Mouse (Mus musculus) heart, adult 11 months (tissue): ENCODE data around the gene Arhgap21.
A peak's percentile ranks its signal among the peaks of the same experiment; 100 is the strongest.
"Not testable (repeated sequence)": the region's sequence is repeated elsewhere in the genome, so short reads cannot be mapped to it uniquely, and the experiment has no call there.

Source experiments
- DNase-seq: peaks from one replicate; pipeline ENCODE4 v3.0.0; 2022

Gene Arhgap21

DNA sequence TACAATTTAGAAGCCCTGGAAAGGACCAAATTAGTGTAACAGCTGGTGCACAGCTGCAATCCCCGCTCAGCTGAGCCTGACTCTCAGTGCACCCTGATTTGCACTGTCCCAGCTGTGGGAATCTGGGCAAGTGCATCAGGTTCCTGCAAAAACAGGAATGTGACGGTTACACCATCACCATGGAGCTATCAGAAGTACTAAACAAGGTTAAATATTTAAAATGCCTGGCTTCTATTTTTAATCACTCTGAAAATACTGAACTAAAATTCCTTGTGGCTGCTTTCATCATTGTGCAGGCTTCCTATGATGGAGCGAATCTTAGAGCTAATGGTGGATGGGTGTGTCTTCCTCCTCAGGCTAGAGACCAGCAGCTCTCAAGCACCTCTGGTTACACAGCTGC is 29.3 kb downstream of the Arhgap21 start:
- DNase-seq, result peak; percentile 98

DNA sequence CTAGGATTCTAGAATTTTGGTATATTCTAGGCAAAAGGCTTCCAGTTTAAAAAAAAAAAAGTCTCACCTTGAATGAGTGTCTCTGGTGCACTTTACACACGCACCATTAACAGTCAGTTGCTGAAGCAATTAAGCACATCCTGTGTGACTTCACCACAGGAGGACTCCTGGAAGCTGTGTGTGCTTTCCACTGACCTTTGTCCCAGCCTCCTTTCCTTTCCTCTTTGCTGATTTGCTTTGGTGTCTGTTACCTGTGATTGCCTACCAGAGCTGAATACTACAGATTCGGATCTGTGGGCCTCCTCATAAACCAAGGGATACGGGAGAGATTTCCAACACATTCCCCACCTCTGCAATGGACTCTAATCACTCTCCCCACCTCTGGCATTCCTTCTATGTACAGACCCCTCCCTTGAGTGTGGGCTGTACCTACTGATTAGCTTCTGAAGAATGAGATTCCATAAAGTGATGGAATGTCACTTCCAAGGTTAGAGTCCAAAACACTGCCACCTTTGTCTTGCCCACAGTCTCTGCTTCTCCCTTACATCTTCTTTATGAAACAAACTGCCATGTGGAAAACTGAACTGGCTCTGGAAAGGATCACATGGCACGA is 32.0 kb downstream of the Arhgap21 start:
- DNase-seq, result peak; percentile 61

DNA sequence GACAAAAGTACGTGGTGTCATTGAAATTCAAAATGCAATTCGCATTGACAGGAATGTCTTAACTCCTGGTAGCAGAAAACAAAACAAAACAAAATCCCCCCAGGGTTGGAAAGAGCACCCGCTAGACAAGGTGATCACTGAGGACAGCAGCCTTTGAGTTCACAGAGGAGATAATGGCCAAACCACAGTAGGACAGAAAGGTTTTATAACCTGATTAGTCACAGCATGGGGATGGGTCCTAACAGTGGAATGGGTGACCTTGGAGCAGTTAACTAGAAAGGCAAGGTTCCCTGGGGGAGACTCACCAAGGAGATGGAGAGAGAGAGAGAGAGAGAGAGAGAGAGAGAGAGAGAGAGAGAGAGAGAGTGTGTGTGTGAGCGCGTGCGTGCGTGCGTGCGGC is 34.3 kb downstream of the Arhgap21 start:
- peak; percentile 28 for DNase-seq

DNA sequence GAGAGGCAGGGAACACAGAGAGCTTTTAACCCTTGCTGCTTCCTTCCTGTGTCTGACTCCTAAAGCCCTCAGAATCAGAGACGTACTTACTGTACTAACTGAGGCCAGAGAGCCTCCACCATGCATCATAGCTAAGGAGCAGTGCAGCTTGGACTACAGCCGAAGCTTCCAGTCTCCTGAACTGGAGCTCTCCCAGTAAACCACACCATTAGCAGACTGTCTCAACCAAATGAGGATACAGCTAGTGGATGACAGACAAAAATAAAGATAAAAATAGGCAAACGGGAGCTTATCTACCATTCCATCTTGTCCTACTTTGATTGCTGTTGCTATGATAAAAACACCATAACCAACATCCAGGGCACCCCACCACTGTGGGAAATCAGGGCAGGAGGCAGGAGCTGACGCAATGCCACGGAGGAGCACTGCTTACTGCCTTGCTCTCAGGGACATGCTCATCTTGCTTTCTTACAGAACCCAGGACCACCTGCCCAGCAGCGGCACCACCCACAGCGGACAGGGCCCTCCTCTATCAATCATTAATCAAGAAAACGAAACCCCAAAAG is 35.9 kb downstream of the Arhgap21 start:
- DNase-seq, result peak; percentile 85

DNA sequence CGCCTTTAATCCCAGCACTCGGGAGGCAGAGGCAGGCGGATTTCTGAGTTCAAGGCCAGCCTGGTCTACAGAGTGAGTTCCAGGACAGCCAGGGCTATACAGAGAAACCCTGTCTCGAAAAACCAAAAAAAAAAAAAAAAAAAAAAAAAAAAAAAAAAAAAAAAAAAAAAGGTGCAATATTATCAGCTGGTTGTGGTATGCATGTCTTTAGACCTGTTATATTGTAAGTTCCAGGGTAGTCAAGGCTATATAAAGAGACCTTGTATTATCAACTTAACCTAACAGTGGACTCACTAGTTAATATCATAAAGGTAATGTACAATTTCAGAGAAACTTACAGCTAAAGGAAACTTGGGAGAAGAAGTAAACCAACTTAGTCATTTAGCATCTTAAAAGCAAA is 36.9 kb downstream of the Arhgap21 start:
- DNase-seq, result not testable (repeated sequence)

DNA sequence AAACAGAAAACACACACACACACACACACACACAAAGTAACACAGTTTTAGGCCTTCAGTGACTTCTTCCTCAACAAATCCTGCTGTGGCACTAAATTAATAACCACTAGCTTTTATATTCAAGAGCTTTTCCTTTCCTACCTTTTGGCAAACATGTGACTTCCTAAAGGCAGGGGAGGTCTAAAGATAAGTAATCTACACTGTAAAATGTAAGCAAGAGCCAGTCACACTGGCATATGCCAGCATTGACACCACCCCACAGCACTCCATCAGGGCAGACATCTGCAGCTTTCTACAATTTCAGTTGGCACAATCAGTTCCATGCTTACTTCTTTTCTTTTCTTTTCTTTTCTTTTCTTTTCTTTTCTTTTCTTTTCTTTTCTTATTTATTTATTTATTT is 40.2 kb downstream of the Arhgap21 start:
- no peak for DNase-seq

DNA sequence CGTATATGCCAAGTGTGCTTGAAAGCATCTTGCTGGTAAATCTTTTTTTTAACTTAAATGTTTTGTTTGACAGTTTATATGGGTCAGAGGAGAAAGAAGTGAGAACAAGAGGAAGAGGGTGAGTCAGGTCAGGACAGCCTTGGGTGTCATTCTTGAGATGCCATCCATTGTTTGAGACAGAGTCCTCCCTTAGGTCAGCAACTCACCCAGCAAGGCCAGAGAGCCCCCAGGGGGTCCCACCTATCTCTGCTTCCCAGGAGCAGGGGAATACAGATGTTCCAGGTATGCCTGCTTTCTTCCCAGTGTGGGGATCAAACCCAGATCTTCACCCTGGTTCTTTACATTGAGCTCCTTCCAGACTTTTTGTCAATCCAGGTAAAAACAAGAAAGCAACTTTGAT is 43.7 kb downstream of the Arhgap21 start:
- peak; percentile 46 for DNase-seq

DNA sequence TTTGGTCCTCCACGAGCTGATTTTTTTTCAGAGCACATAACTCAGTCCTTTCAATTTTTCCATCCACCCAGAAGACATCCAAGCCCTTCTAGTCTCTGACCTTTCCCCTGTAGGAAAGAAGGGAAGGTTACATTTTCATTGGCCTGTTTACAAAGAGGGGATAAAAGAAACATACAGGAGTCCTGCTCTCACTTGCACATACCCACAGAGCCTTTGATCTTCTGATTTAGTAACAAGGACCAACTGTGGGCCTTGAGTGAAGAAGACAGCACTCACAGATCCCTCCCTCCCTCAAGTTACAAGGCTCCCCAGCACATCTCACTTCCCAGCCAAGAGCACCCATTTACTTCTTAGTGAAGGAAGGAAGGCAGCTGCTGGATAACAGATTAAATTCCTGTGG is 46.3 kb downstream of the Arhgap21 start:
- peak; percentile 28 for DNase-seq

DNA sequence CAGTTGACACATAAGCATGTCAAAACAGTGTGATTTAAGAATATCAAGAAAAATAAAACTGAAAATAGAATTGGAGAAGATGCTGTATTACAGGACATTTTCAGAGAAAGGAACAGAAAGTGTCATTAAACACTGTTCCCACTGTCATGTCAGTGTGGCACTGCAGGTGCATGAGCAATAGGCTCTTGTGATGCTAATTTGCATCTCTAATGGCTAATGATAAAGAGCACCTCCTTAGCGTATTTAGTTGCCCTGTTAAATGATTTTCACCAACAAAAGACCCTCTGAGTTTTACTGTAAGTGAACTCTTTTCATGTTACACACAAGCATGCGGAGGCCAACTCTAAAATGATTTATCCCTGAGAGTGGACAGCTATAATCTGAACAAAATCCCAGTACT is 47.1 kb downstream of the Arhgap21 start:
- DNase-seq, result peak; percentile 34

DNA sequence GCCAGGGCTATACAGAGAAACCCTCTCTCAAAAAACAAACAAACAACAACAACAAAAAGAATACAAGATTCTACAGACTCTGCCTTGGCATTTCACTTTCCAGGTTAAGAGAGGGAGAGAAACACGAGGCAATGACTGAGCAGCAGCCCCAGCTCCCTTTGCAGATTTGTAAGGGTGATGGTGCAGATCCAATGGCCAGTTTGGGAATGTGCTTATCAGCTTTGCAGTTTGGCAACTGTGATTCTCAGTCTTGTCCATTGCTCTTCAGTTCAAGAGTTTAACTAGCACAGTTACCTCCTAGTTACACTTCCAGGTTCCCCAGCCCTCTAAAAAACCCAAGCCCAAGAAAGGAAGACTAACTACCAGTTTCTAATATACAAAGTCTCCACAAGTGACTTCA is 47.7 kb downstream of the Arhgap21 start:
- peak; percentile 72 for DNase-seq

DNA sequence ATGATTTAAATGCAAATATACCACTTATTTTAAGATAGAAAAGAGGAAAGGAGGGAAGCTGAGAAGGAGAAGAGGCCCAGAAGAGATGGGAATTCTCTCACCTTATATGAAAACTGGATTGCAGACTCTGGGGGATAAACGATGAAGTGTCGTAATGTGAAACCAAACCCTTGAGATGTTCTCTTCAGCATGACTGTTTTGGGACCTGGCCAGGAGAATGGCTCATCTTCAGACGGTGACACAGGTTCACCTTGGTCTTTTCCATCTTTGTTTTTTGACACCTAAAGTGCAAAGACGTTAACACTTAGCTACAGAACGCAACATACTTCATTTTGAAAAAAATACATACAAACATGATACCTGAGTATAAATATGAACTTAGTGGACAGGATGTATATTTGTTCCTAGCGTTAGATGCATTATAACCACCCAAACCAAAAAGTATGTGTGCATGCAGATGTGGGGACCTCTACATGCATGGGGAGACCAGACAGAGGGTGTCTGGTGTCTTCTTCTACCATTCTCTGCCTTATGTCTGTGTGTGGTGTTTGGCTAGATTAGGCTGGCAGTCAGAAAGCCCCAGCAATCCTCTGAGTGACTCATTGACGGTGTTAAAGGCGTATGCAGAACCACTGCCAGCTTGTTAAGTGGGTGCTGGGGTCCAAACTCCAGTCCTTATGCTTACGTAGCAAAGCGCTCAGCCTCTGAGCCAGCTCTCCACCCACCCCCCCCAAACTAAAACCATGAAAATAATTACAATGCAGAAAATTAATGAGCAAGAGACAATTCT is 54.0 kb downstream of the Arhgap21 start:
- DNase-seq, result peak; percentile 74

DNA sequence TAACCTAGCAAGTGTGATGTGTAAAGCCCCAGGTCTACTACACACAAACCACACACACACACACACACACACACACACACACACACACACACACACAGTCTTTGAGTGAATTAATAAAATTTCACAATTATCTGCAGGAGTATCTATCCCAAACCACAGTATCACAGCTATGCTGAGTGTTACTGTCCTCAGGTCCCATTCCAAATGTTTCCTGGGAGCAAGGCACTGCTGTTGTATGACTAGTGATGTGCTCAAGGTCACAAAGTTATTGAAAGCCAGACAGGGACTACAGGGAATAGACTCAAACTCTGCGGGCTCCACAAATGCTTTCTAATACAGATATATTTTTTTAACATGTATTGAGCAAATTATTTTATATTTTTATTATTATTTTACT is 55.7 kb downstream of the Arhgap21 start:
- peak; percentile 73 for DNase-seq

DNA sequence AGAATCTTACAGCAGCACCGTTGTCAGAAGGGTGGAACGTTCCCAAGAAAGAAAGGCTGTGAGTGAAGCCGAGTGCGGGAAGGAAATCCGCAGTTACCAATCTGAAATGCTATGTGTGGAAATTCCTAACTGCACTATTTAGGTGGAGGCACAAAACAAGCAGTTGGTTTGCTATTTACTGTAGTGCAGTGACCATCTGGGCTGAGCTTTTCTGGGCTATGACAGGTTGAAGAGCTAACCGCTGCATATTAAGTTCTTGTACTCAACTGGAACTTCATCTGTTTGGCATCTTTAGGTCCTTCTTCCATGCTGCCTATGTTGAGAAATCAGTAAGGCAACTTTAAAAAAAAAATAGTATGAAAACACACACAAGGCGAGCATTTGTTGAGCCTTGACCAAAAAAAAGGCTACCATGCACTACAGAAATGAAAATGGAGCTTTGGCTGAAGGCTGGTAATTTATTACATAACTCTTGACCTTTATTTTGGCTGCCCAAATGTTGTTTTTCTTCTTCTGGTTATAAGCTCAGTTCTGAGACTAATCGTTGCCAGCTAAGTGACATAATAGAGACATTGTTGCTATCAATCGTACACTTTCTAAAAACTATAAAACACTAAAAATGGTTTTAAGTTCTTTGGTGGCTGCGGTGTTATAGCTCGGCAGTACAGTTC is 56.2 kb downstream of the Arhgap21 start:
- peak; percentile 78 for DNase-seq

DNA sequence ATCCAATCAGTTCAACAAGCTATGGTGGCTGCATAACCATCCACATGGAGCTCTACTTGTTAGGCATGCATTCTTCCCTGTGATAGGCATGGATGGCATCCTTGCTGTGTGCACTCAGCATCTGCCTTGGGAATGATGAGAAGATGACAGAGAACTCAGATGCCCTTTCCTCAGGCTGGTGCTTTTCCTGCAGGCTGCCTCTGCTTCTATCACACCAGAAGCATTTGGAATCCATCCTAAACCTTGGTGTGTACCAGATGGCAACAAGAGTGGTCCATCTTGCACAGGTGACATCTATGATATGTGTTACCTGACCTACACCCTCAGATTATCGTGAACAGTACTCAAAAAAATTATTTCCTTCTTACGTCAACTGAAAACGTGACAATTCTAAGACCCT is 58.2 kb downstream of the Arhgap21 start:
- DNase-seq, result no peak

DNA sequence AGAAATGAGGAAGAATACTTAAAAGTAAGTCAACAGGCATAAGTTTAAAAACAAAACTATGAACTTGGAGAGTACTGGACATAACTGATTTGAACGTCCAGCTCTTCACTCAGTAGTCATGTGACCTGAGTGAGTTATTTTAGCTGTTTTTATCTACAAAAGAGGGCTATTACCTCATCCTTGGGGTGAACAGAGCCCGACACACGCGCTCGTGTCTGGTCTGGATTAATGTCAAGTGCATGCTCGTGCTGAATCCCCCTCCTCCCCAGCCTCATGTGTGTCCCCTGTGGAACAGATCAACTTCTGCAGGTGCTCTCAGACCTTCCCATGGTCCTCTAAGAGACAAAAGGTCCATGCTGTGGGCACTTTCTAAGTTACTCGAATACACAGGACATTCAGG is 59.3 kb downstream of the Arhgap21 start:
- DNase-seq, result peak; percentile 94

DNA sequence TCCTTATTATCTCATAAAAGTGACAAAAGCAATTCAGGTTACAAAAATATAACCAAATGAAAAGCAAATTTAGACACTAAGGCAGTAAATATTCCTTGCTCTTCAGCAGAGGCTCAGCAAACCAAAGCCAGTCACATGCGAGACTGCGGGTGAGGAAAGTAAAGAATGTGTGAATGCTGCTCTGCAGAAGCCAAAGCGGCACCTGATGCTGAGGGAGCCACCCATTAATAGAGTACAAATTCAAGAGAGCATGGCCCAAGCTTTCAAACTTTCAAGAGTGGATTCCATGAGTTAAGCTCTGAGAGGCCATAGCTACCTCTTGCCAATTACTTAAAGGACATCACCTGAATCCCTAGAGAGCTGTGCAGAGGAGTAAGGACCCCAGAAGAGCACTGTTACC is 61.4 kb downstream of the Arhgap21 start:
- DNase-seq, result no peak

DNA sequence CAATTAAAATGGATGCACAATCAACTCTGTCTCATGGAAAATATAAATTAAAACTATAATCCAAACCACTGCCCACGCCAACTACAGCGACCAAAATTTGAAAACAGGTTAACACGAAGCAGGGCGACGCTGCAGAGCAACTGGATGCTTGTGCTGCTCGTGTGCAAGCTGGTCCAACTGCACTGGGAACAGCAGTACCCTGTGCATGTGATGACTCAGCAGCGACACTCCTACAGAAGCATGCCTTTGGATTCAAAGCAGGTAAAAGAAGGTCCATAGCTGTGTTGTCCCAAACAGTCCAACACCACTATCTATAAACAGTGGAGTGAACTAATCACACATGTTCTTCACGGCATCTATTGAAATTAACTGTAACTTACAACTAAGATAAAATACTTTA is 63.3 kb downstream of the Arhgap21 start:
- DNase-seq, result no peak

DNA sequence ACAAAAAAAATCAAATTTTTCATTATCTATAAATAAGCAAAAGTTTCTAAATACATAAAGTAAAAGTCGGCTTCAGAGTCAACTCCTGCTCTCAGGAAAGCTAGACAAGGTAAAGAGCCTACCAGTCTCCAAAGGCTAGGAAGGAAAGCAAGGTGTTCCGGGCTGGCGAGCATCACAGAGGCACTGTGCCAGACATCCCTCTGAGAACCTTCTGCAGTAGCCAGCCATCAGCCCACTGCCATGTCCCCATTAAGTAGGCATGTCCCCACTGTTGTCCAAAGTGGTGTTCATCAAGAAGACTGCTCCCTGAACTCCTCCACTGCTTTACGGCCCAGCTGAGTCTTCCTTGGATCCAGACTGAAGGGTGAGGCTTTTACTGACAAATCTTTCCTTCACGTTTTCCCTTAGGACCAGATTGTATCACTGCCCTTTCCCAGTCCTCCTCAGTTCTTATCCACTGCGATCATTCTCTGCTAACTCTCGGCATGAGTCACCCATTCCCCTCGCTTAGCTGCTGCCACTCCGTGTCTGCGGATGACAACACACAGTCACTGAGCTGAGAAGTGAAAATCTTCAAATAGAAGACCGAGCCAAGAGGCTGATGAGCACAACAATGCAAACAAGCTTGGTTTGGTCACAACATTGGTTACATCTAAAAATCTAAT is 65.6 kb downstream of the Arhgap21 start:
- no peak for DNase-seq

DNA sequence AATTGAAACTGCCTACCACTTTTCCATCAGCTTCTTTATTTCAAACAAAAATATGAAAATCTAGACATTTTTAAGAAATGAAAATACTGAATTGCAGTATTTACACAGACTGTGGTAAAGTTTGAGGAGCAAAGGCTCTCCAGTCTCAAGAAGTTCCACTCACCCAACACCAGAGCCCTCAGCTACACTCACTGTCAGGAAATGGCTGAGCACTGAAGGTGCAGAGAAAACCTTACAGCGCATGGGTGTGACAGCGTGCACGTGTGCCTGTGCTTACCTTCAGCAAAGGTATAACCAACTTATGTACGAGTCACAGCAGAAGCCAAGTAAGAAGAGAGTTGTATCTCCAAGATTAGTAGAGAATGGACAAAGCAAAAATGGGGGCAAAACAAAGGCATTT is 66.8 kb downstream of the Arhgap21 start:
- DNase-seq, result no peak

DNA sequence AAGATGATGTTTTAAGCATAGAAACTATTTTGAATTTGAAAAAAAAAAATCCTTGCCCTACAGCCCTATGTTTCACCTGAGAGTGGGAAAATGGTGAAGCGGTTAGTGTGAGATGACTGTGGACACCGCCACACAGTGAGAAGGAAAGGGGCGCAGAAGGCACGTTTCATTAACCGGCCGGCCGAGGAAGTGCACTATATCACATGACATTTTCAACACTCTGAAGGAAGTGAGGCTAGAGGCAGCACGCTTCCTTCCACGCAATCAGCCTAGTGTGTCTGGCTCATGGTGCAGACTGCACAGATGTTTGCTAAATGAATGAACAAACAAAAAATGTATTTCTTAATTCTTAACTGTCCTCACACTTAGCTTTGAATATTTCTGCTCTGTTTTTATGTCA is 69.4 kb downstream of the Arhgap21 start:
- DNase-seq, result peak; percentile 93

DNA sequence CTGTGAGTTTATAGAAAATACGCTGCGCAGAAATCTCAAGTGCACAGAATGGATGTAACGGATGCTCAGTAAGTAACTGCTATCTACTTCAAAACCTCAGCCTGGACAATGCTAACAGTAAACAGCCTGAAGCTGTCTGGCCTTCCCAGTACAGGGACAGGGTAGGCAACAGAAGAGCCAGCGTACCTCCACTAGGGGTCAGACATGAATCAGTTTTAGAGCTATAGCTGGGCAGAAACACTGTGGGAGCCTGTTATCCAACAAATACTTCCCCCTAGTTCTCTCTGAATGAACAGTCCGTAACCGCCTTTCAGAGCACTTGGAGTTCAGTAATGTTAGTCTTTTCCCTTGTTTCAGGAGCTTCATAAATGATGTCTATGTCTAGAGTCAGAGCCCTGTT is 70.0 kb downstream of the Arhgap21 start:
- peak; percentile 98 for DNase-seq

DNA sequence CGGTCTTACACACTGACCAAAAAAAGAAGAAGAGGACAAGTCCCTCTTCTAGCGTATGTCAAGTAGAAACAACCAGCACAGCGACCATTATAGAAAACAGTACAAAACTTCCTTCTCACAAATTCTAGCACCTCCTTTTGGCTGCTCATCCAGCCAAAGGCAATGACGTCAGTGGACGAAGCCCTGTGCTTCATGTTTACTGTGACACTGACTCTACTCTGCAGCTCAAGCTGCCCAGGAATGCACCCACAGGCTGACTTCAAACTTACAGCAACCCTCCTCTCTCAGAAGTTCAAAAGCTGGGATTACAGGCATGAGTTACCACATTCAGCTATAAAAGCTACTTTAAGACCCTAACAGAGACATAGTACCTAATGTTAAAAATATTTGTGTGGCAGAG is 72.2 kb downstream of the Arhgap21 start:
- no peak for DNase-seq

DNA sequence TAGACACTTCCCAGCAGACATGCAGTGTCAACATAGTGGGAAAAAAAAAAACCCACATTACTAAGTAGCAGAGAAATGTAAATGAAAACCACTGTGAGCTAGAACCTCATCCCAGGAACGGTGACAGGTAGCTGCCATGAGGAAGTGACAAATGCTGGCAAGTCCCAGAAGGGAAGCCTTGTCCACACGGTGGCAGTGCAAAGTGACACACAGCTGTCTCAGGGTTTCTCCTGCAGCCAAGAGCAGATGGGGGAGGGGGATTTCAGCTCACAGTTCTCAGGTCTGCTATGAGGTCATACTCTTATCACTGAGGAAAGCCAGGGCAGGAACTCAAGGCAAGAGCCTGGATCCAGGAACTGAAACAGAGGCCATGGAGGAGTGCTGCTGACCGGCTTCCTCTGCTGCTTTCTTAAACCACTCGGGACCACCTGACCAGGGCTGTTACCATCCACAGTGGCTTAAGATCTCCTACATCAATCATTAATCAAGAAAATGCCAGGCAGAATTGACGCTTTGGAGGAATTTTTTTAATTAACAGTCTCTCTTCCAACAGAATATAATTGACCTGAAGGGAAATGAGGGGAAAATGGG is 74.5 kb downstream of the Arhgap21 start:
- peak; percentile 93 for DNase-seq
